Mouse (Mus musculus): ENCODE measurements around the gene Foxp1. TPM values are rescaled to one million over a fixed set of nuclear protein-coding genes. Genes with fewer than 3 reads are reported as not detected.

The Foxp1 gene
- polyA plus RNA-seq, 1 experiment from 2014 or later: 96.6 TPM

DNA sequence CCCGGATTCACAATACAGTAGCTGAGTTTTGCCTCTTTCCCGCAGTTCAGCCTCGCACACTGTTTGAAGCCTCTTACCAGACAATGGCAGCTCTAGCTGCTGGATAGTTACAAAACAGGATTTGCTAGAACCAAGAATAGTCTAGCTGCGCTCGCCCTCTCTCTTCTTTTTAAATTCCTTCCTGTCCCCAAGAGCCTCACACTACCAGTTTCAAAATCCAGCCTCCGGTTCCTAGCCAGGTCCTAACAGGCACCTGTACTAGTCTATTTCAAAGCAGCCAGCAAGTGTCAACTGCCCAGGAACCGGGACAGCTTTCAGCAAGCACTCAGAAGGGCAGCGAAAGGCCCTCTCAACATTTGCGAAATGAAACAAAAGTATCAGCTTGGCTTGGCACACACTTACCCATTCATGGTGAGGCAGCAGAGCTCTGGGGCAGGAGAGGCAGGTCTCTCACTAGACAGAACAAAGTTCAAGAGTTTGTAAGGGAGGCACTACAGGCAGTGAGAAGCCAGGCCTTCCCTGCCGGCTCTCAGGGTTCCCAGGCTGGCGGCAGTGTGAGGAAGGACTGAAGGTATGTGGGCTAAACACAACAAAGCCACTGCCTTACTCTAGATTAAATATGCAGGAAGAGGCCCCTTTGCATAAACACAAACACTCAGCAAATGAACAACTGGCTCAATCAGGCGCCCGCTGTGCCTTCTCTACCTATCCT, 256.4 kb downstream of the Foxp1 start:
- Histone ChIP-seq H3K4me3 (0 out of 2 replicates have a peak overlapping the region, but pooled peaks have one; percentile 5), H3K4me2 (replicated peaks) (peak overlapping the region; percentile 29; the same call in 1 of the 2 replicates), H3K4me1 (peaks cover 59% of the 10 kb centered on the region), H3K36me3 (no peaks in the 10 kb centered on the region), H3K9ac (replicated peaks) (peak overlapping the region; percentile 34; the same call in 1 of the 2 replicates), H3K27me3 (no peaks in the 10 kb centered on the region), H3K9me3 (no peaks in the 10 kb centered on the region), H3K27ac (replicated peaks) (peak overlapping the region; percentile 69)
- ATAC-seq (ENCODE audit: low FRiP score, low read depth): no peak
- whole genome bisulfite sequencing: 14% methylated on average over 13 of the region's 13 CpGs

DNA sequence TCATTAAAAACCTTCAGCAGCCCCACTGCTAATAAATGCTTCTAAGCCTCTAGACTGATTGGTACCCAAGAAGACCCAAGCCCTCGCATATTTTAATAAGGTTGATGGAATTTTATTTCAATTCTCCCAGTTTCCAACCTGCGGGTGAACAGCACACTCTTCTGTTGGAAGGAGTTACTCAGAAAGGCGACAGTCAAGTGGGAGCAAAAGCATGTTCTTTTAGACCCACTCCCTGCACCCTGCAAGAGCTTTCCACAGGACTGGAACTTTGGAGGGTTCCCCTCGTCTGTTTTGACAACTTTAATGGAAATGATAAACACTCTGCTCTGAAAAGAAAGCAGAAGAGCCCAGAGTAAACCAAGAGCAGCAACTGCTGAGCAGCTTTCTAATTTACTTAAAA, 257.3 kb downstream of the Foxp1 start:
- no peak overlapping the region for H3K27ac ChIP-seq (replicated peaks)
- H3K9me3 ChIP-seq: no peaks in the 10 kb centered on the region
- WGBS: 21% methylated on average over 4 of the region's 4 CpGs
- no peak overlapping the region for H3K4me3 ChIP-seq
- no peaks in the 10 kb centered on the region for H3K27me3 ChIP-seq
- H3K9ac ChIP-seq (replicated peaks): no peak overlapping the region
- H3K4me2 ChIP-seq (replicated peaks): no peak overlapping the region
- no peak for ATAC-seq (ENCODE audit: low FRiP score, low read depth)
- H3K36me3 ChIP-seq: no peaks in the 10 kb centered on the region
- peaks cover 62% of the 10 kb centered on the region for H3K4me1 ChIP-seq

DNA sequence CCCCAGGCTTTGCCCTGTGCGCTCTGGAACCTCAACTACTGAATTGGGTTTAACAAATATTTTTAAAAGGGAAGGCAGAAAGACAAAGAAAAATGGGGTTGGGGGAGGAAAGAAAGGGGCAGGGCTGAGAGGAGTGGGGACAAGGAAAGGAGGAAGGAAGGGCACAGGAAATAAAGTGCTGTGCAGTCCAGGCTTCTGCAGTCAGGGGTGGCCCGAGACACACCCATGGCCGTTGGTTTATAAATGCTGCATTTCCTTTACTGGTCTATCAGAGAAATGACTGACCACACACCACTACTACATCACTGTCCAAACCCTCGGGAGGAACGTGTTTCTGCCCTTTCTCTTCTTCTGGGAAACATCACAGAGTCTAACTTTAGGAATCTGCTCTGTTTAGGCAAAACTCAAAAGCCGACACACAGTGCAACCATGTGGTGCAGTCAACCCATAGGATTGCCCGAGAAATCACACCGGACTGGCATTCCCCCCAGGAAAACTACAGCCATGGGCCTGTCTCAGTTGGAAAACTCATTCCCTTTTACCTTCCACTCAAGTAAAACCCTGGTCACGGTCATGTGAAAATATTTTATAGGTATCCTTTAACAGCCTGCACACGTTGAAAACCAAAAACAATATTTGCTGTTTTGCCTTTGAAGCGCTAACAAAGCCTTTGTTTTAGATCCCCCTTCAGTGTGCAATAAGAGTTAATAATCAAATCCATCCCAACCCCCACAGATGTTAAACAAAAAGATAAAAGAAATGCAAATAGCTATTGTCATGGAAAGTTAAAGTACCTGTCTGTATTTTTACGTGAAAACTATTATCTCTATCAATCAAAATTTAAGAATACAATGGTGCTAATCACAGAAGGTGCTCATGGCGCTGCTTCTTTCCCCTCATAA, 258.1 kb downstream of the Foxp1 start:
- H3K4me3 ChIP-seq: no peak overlapping the region
- H3K27ac ChIP-seq (replicated peaks): no peak overlapping the region
- no peaks in the 10 kb centered on the region for H3K36me3 ChIP-seq
- no peak overlapping the region for H3K4me2 ChIP-seq (replicated peaks)
- H3K9me3 ChIP-seq: no peaks in the 10 kb centered on the region
- 24% methylated on average over 13 of the region's 13 CpGs for WGBS
- H3K27me3 ChIP-seq: no peaks in the 10 kb centered on the region
- H3K9ac ChIP-seq (replicated peaks): no peak overlapping the region
- ATAC-seq (ENCODE audit: low FRiP score, low read depth): no peak
- peaks cover 60% of the 10 kb centered on the region for H3K4me1 ChIP-seq

DNA sequence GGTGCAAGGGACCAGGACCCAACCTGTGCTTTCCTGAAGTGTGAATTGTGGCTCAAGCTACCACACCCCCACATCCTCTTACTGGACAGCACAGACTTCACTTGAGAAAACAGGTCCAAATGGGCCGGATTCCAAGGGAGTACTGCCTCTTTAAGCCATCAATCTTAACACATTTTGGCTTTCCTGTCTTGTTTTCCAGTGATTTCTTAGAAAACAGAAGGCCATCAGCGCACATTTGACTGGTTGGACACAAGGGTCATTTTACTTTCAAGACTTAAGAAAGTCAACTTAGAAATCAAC, 258.7 kb downstream of the Foxp1 start:
- H3K4me1 ChIP-seq: peaks cover 58% of the 10 kb centered on the region
- ATAC-seq (ENCODE audit: low FRiP score, low read depth): no peak
- H3K9ac ChIP-seq (replicated peaks): no peak overlapping the region
- WGBS: 56% methylated on average over 2 of the region's 2 CpGs
- H3K36me3 ChIP-seq: no peaks in the 10 kb centered on the region
- no peak overlapping the region for H3K27ac ChIP-seq (replicated peaks)
- no peaks in the 10 kb centered on the region for H3K27me3 ChIP-seq
- H3K4me3 ChIP-seq: no peak overlapping the region
- H3K9me3 ChIP-seq: no peaks in the 10 kb centered on the region
- no peak overlapping the region for H3K4me2 ChIP-seq (replicated peaks)

DNA sequence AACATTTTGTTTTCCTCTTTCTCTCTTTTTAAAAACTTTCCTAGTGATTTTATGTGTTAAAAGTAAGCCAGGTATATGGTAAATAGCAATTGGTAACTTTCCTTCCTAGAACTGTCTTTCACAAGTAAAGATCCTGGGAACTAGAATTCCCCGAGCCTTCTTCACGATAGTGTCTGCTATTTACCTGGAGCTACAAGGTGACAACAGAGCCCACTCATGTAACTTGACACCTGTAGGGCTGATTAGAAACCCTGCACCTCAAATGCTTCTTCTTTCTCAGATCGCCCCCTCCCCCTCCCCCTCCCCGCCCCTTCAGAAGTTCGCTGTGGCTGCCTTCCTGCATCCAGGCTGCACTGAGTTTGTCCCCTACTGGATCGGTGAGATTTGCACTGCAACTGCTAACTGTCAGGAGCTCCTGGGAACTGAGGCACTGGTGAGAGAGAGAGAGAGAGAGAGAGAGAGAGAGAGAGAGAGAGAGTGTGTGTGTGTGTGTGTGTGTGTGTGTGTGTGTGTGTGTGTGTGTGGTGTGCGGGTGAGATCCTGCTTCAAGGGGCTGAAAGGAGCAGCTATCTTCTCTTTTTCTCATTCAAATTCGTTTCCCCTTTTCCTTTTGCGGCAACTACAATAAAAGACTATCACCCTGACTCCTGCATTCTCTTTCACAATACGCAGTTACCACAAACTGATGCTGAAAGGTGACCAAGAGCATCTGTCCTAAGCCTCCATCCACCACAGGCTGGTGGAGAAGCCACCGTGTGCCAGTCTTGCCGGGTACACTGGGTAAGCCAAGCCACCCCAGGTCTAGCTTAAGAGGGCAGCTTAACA, 259.2 kb downstream of the Foxp1 start:
- 15% methylated on average over 11 of the region's 12 CpGs for WGBS

DNA sequence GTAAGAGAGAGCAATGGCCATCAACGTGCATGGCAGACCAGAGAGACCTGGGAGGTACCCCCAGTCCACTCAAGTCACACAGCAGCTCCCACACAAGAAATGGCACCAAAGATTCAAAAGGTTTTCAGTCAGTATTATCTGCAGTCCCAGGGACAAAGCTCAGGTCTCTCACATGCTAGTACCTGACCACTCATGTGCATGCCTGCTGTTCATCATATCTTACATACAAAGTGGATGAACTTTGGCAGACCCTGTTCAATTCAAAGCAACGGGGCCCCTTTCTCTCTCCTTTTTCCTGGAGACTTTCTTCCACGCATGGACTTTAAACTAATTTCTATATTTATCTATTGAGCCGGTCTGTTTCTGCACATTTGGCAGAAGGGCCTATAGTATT, 260.8 kb downstream of the Foxp1 start:
- H3K9ac ChIP-seq (replicated peaks): no peak overlapping the region
- peaks cover 49% of the 10 kb centered on the region for H3K4me1 ChIP-seq
- no peaks in the 10 kb centered on the region for H3K9me3 ChIP-seq
- 49% methylated on average over 4 of the region's 4 CpGs for WGBS
- H3K36me3 ChIP-seq: no peaks in the 10 kb centered on the region
- ATAC-seq (ENCODE audit: low FRiP score, low read depth): no peak
- H3K27ac ChIP-seq (replicated peaks): no peak overlapping the region
- no peak overlapping the region for H3K4me2 ChIP-seq (replicated peaks)
- no peak overlapping the region for H3K4me3 ChIP-seq
- no peaks in the 10 kb centered on the region for H3K27me3 ChIP-seq

More for the DNA sequence above, 259.2 kb downstream of the Foxp1 start:
- Histone ChIP-seq H3K9me3 (no peaks in the 10 kb centered on the region), H3K4me2 (replicated peaks) (no peak overlapping the region), H3K27me3 (no peaks in the 10 kb centered on the region), H3K9ac (replicated peaks) (no peak overlapping the region), H3K27ac (replicated peaks) (no peak overlapping the region), H3K4me3 (no peak overlapping the region), H3K4me1 (peaks cover 53% of the 10 kb centered on the region), H3K36me3 (no peaks in the 10 kb centered on the region)
- ATAC-seq (ENCODE audit: low FRiP score, low read depth): no peak

DNA sequence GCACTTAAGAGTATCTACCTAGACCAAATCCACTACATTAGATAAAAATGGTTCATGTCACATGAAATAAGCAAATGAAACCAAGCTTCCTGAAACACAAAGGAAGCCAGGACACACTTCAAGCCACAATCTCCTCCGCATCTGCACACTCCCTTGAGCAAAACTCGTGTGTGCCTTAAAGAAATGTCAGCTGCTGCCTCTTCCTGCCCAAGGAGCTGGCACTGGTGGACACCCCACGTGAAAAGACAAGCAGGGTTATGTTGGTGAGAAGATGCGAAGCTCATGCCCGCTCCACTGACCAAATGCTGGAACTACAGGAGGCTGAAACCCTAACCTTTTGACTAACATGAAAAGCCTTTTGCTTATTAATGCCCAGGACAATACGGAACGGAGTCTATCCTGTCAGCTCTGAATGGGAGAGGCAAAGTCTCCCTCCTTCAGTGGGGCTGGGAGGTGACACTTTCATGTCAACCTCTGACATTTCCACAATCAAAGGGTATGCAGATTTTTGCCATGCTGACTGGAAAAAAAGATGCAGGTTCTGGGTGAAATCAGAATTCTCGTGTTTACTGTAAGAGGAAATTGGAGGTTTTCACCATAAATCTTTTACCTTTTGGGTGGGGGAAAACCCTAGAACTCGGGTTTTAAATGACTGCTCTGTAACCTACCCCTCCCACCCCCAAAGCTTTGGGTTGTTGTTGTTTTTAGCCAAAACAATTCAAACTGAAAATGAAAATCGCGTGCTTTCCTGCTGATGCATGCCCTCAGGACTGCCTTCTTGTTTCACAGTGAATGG, 261.4 kb downstream of the Foxp1 start:
- Histone ChIP-seq H3K4me2 (replicated peaks) (no peak overlapping the region), H3K36me3 (no peaks in the 10 kb centered on the region), H3K27me3 (no peaks in the 10 kb centered on the region), H3K4me3 (no peak overlapping the region), H3K27ac (replicated peaks) (no peak overlapping the region), H3K9ac (replicated peaks) (no peak overlapping the region), H3K4me1 (peaks cover 43% of the 10 kb centered on the region), H3K9me3 (no peaks in the 10 kb centered on the region)
- ATAC-seq (ENCODE audit: low FRiP score, low read depth): no peak
- 40% methylated on average over 11 of the region's 11 CpGs for WGBS

DNA sequence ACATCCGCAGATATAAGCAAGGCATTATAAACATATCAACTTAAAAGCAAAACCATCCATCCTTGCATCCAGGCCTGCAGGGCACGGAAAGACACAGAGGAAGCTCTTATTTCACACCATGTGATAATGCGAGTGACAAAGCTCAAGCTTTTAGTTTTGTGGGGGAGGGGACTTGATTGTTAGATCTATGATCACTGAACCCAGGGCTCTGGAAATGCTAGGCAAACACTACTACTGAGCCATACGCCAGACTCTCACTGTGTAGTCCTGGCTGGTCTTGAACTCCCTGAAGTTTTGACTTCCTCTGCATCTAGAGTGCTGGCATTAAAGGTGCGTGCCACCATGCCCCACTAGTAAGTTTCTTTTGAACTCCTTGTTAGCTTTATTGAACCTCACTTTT, 264.2 kb downstream of the Foxp1 start:
- no peak overlapping the region for H3K4me3 ChIP-seq
- WGBS: 78% methylated on average over 5 of the region's 5 CpGs
- peaks cover 16% of the 10 kb centered on the region for H3K4me1 ChIP-seq
- H3K27ac ChIP-seq (replicated peaks): no peak overlapping the region
- no peaks in the 10 kb centered on the region for H3K9me3 ChIP-seq
- H3K27me3 ChIP-seq: no peaks in the 10 kb centered on the region
- no peak overlapping the region for H3K4me2 ChIP-seq (replicated peaks)
- ATAC-seq (ENCODE audit: low FRiP score, low read depth): no peak
- no peak overlapping the region for H3K9ac ChIP-seq (replicated peaks)
- H3K36me3 ChIP-seq: no peaks in the 10 kb centered on the region

DNA sequence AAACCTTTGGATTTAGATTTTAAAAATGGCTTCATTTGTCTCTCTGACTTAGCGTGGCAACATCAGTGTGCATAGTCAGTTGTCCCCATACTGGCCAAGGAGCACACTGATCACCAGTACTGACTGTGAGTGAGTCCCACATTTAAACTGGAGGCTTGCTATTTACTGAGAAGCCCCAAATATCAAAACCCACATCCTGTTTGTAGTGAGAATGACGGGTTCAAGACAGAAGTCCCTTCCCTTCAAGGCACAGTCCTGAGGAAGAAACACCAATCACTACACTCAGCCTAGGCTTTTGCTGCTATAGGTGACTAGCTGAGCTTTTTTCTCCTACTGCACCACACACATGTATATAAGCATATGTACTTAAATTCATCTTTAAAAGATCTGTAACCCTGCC, 264.8 kb downstream of the Foxp1 start:
- Histone ChIP-seq H3K27ac (replicated peaks) (no peak overlapping the region), H3K4me3 (no peak overlapping the region), H3K36me3 (no peaks in the 10 kb centered on the region), H3K4me2 (replicated peaks) (no peak overlapping the region), H3K9ac (replicated peaks) (no peak overlapping the region), H3K9me3 (no peaks in the 10 kb centered on the region), H3K4me1 (peaks cover 12% of the 10 kb centered on the region; the same call in 1 of the 2 replicates), H3K27me3 (no peaks in the 10 kb centered on the region)
- 82% methylated on average over 2 of the region's 2 CpGs for WGBS
- no peak for ATAC-seq (ENCODE audit: low FRiP score, low read depth)

DNA sequence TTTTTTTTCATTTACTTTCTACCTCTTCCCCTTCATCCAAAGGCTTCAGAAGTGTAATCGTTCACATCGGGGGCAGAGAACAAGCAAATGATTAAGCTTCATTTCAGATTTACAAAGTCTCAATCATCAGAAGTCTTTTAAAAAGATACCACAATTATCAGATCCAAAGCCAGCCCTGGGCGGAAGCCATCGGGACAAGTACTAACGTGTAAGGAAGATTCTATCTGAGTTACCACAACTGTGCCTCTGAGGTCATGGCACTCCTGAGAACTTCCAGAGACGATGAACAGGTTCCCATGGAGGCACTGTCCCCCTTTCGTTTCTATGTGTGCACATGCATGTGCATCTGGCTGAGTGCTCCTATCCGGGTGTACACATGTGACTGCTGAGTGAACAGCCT, 269.2 kb downstream of the Foxp1 start:
- H3K9ac ChIP-seq (replicated peaks): no peak overlapping the region
- H3K27ac ChIP-seq (replicated peaks): no peak overlapping the region
- no peak overlapping the region for H3K4me3 ChIP-seq
- WGBS: 90% methylated on average over 8 of the region's 8 CpGs
- no peak for ATAC-seq (ENCODE audit: low FRiP score, low read depth)
- no peaks in the 10 kb centered on the region for H3K9me3 ChIP-seq
- no peak overlapping the region for H3K4me2 ChIP-seq (replicated peaks)
- no peaks in the 10 kb centered on the region for H3K36me3 ChIP-seq
- H3K27me3 ChIP-seq: no peaks in the 10 kb centered on the region
- H3K4me1 ChIP-seq: no peaks in the 10 kb centered on the region

DNA sequence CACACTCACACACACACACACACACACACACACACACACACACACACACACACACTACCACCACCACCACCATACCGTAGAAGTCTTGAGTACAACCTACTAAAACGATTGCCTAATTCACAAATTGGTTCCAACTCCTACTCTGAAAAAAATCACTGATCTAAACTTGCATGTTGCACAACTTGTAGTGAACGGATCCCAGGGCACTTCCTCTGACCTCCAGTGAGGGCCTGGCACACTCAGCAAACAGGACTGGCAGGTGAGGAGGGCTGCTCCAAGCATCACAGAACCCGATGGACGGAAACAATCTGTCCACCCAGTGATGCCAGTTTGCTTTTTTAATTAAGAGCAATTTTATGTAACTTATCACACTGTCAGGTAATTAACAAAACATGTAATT, 269.7 kb downstream of the Foxp1 start:
- Histone ChIP-seq H3K4me3 (no peak overlapping the region), H3K27me3 (no peaks in the 10 kb centered on the region), H3K4me2 (replicated peaks) (no peak overlapping the region), H3K9ac (replicated peaks) (no peak overlapping the region), H3K36me3 (no peaks in the 10 kb centered on the region), H3K27ac (replicated peaks) (no peak overlapping the region), H3K4me1 (no peaks in the 10 kb centered on the region), H3K9me3 (no peaks in the 10 kb centered on the region)
- WGBS: 88% methylated on average over 5 of the region's 5 CpGs
- ATAC-seq (ENCODE audit: low FRiP score, low read depth): no peak
